ENCODE assay signal across 8 mouse cellular contexts in genomic region chr11:86920111-86921080, GRCm38 (mm10).
A peak's percentile ranks its signal among the peaks of the same experiment; 100 is the strongest.
DNase-seq lines count a peak whose midpoint lies in the region; ATAC-seq and TF ChIP-seq lines count a peak whose summit lies in the region.

No protein-coding gene starts in this region.

- H3K4me2 ChIP-seq in hindbrain, postnatal 0 days (ENCODE audit: low read depth, low read length): no peak overlapping the region
- H3K4me2 ChIP-seq in lung, embryonic 14.5 days: no peak overlapping the region
- H3K4me2 ChIP-seq in stomach, embryonic 16.5 days (ENCODE audit: low read depth, low read length): no peak overlapping the region

- no peak overlapping the region for H3K9ac ChIP-seq in hindbrain, postnatal 0 days (replicated peaks; ENCODE audit: low read length)
- no peak overlapping the region for H3K9ac ChIP-seq in lung, embryonic 14.5 days
- H3K9ac ChIP-seq in stomach, embryonic 16.5 days (ENCODE audit: low read length): no peak overlapping the region

- H3K4me1 ChIP-seq in hindbrain, postnatal 0 days (ENCODE audit: insufficient read depth, low read length): 0 out of 2 replicates have a peak, but pooled peaks cover 6% of the 10 kb centered on the region
- H3K4me1 ChIP-seq in lung, embryonic 14.5 days (ENCODE audit: insufficient read depth): no peaks in the 10 kb centered on the region
- 0 out of 2 replicates have a peak, but pooled peaks cover 3% of the 10 kb centered on the region for H3K4me1 ChIP-seq in stomach, embryonic 16.5 days (ENCODE audit: control insufficient read depth, insufficient read depth, low read length)

- ATAC-seq in hindbrain, postnatal 0 days: no peak
- peak; percentile 38; the same call in 1 of the 2 replicates for ATAC-seq in lung, embryonic 14.5 days (ENCODE audit: insufficient read depth)
- peak; percentile 52; the same call in 1 of the 2 replicates for ATAC-seq in stomach, embryonic 16.5 days (ENCODE audit: insufficient read depth, low FRiP score)

- WGBS in hindbrain, postnatal 0 days: 51% methylated on average over 20 of the region's 20 CpGs
- WGBS in lung, embryonic 14.5 days: 58% methylated on average over 20 of the region's 20 CpGs
- 63% methylated on average over 20 of the region's 20 CpGs for WGBS in stomach, embryonic 16.5 days

- H3K27me3 ChIP-seq in hindbrain, postnatal 0 days (ENCODE audit: insufficient read depth, low read length): no peaks in the 10 kb centered on the region
- no peaks in the 10 kb centered on the region for H3K27me3 ChIP-seq in lung, embryonic 14.5 days (ENCODE audit: insufficient read depth, low read length)
- H3K27me3 ChIP-seq in stomach, embryonic 16.5 days (ENCODE audit: control insufficient read depth, insufficient read depth, low read length): no peaks in the 10 kb centered on the region

- H3K9me3 ChIP-seq in hindbrain, postnatal 0 days (ENCODE audit: low read length): no peaks in the 10 kb centered on the region
- no peaks in the 10 kb centered on the region for H3K9me3 ChIP-seq in lung, embryonic 14.5 days (ENCODE audit: low read depth, low read length)
- H3K9me3 ChIP-seq in stomach, embryonic 16.5 days (replicated peaks; ENCODE audit: control insufficient read depth, low read length): no peaks in the 10 kb centered on the region

- H3K27ac ChIP-seq in hindbrain, postnatal 0 days: peak overlapping the region; percentile 26; the same call in 1 of the 2 replicates
- peak overlapping the region; percentile 27; the same call in 1 of the 2 replicates for H3K27ac ChIP-seq in lung, embryonic 14.5 days (ENCODE audit: low read depth)
- H3K27ac ChIP-seq in stomach, embryonic 16.5 days (ENCODE audit: low read length): no peak overlapping the region

- peak; percentile 19 for DNase-seq in layer of hippocampus, adult 11-12 months (ENCODE audit: low spot score)
- DNase-seq in layer of hippocampus, adult 8-10 months (ENCODE audit: low spot score in 2 of 2): no peak
- peak; percentile 50 for DNase-seq in cerebellum, adult 11 months
- DNase-seq in gastrocnemius, postnatal 25 days: peak; percentile 77
- DNase-seq in hindbrain, postnatal 0 days (ENCODE audit: low spot score): peak; percentile 35
- DNase-seq in lung, embryonic 14.5 days: peak; percentile 56
- no peak for DNase-seq in natural killer cell, adult 2 months (ENCODE audit: low spot score in 2 of 2)

- H3K36me3 ChIP-seq in hindbrain, postnatal 0 days (ENCODE audit: insufficient read depth, low read length): no peaks in the 10 kb centered on the region
- no peaks in the 10 kb centered on the region for H3K36me3 ChIP-seq in lung, embryonic 14.5 days (ENCODE audit: insufficient read depth)
- no peaks in the 10 kb centered on the region for H3K36me3 ChIP-seq in stomach, embryonic 16.5 days (ENCODE audit: control insufficient read depth, insufficient read depth, low read length)

- no peak for TF ChIP-seq CTCF in hindbrain, postnatal 0 days (IDR thresholded peaks at IDR 0.05; ENCODE audit: low read depth)
- TF ChIP-seq CTCF in lung, embryonic 14.5 days (IDR thresholded peaks at IDR 0.05; ENCODE audit: low read depth): no peak

- H3K4me3 ChIP-seq in hindbrain, postnatal 0 days (ENCODE audit: low read length): no peak overlapping the region
- H3K4me3 ChIP-seq in lung, embryonic 14.5 days (ENCODE audit: low read depth, low read length): no peak overlapping the region
- no peak overlapping the region for H3K4me3 ChIP-seq in stomach, embryonic 16.5 days (replicated peaks; ENCODE audit: low read length)

Comparison
In these comparisons a context has a peak if more than half of its experiments do, and no peak if none do; other contexts are left out.
1. DNase-seq: peak in layer of hippocampus, adult 11-12 months (single experiment), cerebellum, adult 11 months (single experiment), gastrocnemius, postnatal 25 days (single experiment), hindbrain, postnatal 0 days (single experiment) and lung, embryonic 14.5 days (single experiment); none in layer of hippocampus, adult 8-10 months (0 of 2) and natural killer cell, adult 2 months (0 of 2).